Mouse (Mus musculus) MEL (cell line): Measurements from ENCODE around the gene Rplp0.

ENCODE experiments used
- CTCF ChIP-seq, 3 experiments: IDR thresholded peaks in 2 of 3; conservative IDR thresholded peaks in 1 of 3; 2 replicates each; pipeline ENCODE4 v1.5.1; 2011 to 2012; ENCODE audit warnings: low read length in 3 of 3, low read depth in 2 of 3, mild to moderate bottlenecking in 2 of 3, improper control_type of control experiment in 1 of 3, inconsistent platforms in 1 of 3, mixed read lengths in 1 of 3, moderate library complexity in 1 of 3; ENCODE audit not compliant: control insufficient read depth in 1 of 3, insufficient read depth in 1 of 3, poor library complexity in 1 of 3, severe bottlenecking in 1 of 3
- GABPA ChIP-seq: IDR thresholded peaks from 2 replicates; pipeline ENCODE4 v1.6.1; 2012; ENCODE audit warnings: low read depth, mild to moderate bottlenecking, inconsistent platforms, low read length, improper control_type of control experiment, moderate library complexity
- HCFC1 ChIP-seq: IDR thresholded peaks from 2 replicates; pipeline ENCODE4 v1.6.1; 2012; ENCODE audit warnings: low read depth, mild to moderate bottlenecking, inconsistent platforms, low read length, improper control_type of control experiment, moderate library complexity
- MAFK ChIP-seq: IDR thresholded peaks from 2 replicates; pipeline ENCODE4 v1.6.1; 2011; ENCODE audit warnings: low read depth, mild to moderate bottlenecking, low read length, improper control_type of control experiment, borderline replicate concordance
- POLR2AphosphoS2 ChIP-seq: IDR thresholded peaks from 2 replicates; pipeline ENCODE4 v1.6.1; 2011; ENCODE audit warnings: low read length, improper control_type of control experiment

GRCm38 (mm10) chr5:115529364-115529741 is 29.9 kb upstream of the Rplp0 start:
- TF ChIP-seq CTCF (IDR thresholded peaks at IDR 0.05 in 2 of 3, conservative IDR thresholded peaks at IDR 0.05 in 1 of 3; ENCODE audit: control insufficient read depth in 1 of 3, insufficient read depth in 1 of 3, low read depth in 2 of 3, low read length in 3 of 3, poor library complexity in 1 of 3, severe bottlenecking in 1 of 3), result no peak
- TF ChIP-seq HCFC1, result no peak
- TF ChIP-seq POLR2AphosphoS2, result no peak
- TF ChIP-seq GABPA, result no peak
- TF ChIP-seq MAFK, result no peak
